Mouse (Mus musculus) spleen, postnatal 14 days (tissue): ENCODE data around the gene Pbx2.
"Not testable (repeated sequence)": the region's sequence is repeated elsewhere in the genome, so short reads cannot be mapped to it uniquely, and the experiment has no call there.

Experiments
- DNase-seq, 2 experiments: peaks; one replicate each; pipeline ENCODE4 v3.0.0; 2021 to 2022; ENCODE audit warnings: low spot score in 2 of 2

Pbx2 gene

DNA sequence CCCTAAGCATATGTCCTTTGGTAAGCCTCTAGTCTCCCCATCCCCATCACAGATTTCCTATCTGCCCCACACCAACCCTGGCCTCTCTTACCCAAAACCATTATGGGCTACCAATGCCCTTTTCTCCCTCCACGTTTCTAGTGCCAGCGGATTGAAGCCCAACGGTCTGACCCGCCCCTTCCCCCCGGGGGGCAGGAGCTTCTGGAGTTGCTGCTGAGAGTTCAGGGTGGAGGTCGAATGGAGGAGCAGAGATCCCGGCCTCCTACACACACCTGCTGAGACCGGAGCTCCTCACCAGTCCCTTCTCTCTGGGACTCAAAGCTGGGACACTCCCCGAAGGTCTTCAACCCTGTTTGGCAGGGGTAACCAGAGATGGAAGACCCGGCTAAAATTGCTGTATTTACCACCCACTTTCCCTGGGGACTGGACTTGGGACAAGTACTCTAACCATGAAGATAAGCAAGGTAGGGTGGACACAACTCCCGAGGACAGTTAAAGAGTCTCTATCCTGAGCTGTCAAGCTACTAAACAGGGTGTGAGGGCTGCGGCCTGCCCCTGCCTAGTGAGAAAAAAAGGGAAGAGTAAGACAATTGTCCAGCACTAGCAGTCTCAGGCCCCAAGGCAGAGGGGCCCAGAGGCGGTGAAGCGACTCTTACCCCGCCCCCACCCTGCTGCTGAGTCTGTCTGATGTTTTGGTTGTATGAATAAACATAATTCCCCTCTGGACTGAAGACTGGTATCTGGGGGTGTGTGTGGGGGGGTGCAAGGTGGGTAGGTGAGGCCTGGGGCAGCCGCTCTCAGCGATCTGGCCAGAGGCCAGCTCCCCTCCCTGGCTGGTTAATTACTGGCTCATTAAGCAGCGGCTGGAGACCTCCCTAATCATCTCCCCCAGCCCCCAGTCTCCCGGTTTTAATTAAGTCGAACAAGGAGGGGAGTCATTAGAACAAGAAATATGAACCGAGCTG is at the start of gene Pbx2:
Gene Pbx2 (plus strand): TSS at position 238 of the 965 bp plus-strand sequence.
- DNase-seq, result no peak

DNA sequence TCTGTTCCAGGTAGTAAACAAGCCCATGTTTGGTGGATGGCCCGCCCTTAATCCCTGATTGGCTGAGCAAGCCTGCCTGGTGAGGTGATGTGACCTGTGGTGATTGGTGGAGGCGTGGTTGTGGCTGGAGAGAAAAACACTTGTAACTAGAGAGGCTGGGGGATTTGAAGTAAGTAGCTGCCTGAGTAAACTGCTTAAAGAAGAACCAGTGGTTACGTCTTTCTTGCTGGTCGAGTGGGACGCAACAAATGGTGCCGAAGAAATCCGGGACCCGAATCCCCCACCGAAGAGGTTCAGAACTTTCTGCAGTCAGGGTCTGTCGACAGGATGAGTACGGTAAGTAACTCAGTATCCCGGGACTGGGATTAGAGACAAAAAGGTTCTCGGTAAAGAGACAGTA is 47.5 kb upstream of the Pbx2 start:
- not testable (repeated sequence) for DNase-seq

DNA sequence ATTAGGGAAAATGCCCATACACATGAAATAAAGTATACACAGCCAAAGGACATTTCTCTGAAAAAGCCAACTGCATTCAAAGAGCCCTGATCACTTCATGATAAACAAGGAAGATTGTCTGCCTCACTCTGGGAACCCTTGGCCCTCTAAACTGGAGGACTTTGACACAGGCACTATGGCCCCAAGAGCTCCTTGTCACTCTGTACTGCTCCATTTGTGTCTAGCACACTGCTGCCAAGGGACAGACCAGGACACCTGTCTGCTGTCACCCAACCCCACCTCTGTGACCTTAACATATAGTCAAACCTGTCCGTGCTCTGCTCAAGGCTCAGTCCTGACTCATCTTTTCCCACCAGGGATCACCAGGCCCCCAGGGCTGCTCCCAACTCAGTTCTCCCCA is 44.3 kb upstream of the Pbx2 start:
- no peak for DNase-seq

DNA sequence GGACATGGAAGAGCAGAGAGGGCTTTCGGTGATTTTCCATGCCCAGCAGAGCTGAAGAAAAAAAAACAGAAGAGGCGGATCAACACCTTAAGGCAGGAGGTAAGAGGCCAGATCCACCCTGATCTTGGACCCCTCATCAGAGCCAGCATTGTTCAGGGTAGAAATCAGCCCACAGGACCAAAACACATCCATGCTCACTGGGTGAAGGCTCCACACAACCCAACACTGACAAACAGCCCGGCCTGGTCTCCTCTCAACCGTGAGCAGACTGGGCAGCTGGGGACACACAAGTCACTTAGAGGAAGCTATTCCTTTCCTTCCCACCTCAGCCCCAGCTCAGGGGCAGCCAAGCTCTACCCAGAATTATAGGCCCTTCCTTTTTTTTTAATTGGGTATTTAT is 43.5 kb upstream of the Pbx2 start:
- DNase-seq, result no peak

DNA sequence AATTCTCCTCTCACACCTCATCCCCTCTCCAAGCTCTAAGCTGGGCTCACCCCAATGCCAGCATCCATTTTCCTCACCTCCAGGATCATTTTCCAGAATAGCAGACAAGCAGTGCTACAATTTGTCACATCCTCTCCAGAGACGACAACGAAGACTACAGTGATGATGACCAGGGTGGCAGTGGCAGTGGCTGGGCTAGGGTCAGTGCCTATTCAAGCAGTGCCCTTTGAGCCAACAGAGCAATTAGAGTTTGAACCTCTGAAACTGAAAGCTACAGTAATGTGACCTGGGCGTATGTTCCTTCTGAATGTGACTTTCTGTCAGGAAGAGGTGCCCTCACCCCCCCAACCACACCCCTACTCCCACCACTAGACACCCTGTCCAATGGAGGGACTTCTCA is 41.9 kb upstream of the Pbx2 start:
- no peak for DNase-seq

DNA sequence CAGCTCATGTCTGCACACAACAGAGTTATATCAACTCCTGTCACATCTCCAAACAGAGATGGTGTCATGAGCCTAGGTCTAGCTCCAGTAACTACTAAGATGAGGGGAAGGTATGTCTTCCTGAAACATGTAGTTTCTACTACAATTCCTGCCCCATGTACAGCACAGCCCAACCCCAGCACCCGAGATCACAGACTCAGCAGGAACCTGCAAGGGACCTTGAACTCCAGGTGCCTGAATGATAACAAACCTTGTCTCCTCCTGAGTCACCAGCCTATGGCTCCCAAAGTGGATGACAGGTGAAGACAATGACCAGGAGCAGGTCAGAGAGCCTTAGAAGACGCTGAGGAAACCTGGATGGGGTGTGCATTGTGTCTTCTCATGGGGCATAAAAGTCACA is 41.2 kb upstream of the Pbx2 start:
- DNase-seq, result no peak

DNA sequence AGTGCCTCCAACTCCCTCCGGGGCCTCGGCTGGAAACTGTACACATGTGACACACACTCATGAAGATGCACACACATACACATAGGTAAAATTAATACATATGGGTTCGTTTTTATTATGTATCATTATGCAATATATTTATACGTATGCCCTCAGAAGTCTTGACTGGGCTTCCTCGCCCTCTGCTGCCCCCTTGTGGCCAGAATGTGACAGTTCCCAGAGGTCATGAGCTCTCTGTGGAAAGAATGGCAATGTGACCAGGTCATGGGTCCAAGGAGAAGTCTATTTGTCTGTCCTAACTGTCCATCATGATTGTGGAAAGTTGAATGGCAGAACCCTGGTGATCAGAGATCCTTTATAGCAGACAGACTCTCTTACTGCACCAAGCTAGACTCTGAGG is 35.6 kb upstream of the Pbx2 start:
- DNase-seq, result peak; percentile 59 to 78

DNA sequence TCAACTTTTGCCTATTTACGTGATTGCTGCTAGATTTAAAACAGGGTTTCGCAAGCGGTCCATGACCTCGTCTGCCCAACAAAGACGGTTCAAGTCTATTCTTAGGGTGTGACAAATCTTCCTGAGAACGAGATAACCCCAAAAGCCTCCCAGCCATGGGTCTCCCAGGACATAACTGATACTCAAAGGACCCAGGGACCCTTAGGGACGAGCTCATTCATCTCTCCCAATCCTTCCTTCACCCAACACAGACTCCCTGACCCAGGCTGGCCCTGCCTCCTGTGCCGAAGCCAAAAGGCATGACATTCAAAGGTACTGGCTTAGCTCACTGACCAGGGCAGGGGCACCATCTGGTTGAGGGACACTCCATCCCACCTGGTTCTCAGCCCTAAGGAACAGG is 34.7 kb upstream of the Pbx2 start:
- no peak for DNase-seq

DNA sequence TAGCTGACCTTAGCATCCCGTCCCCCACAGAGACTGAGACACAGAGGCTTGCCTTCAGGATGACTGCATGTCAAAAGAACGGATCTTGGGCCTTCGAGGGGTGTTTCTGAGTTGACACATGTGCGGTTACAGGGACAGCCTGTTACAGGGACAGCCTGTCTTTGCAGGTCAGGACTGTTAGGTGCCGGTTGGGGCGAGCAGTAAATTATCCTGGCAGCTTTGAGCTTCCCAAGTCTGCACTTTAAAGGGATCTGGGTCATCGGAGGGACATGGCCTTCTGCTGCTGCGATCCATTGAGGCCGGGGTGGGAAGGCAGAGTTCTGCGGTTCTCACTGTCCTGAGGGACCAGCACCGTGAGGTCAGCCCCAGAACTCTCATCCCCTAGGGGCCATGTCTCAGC is 33.7 kb upstream of the Pbx2 start:
- no peak for DNase-seq

DNA sequence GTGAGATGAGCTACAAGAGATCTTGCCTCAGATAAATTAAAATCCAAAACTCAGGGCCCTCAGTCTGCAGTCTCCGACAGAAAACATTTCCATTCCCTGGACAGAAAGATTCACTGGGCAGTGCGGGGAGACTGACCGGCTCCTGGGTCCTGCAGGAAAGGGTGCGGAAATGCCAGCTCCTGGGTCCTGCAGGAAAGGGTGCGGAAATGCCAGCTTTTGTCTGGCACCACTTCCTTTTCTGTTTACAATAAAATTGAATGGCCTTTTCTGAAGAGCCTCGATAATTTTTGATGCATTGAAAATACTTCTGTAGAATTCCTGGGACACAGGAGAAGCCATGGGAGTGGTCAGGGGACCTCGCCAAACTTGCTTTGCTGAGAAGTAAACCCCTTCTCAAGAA is 31.9 kb upstream of the Pbx2 start:
- no peak for DNase-seq

DNA sequence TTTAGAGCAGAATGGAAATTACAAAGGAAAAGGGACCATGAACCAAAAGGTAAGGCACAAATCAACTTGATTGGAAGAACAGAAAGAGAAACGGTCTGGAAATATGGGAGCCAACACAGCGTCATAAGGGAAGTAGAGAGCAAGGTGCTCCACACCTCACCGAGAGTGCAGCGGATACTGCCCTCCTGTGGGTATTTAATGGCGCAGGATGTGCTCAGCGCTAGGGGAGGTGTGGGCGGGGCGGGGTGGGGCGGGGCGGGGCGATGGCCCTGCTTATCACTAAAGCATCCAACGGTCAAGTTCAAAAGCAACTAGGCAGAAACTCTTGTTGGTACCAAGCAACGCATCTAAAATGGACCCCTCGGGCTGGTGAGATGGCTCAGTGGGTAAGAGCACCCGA is 31.2 kb upstream of the Pbx2 start:
- no peak for DNase-seq

DNA sequence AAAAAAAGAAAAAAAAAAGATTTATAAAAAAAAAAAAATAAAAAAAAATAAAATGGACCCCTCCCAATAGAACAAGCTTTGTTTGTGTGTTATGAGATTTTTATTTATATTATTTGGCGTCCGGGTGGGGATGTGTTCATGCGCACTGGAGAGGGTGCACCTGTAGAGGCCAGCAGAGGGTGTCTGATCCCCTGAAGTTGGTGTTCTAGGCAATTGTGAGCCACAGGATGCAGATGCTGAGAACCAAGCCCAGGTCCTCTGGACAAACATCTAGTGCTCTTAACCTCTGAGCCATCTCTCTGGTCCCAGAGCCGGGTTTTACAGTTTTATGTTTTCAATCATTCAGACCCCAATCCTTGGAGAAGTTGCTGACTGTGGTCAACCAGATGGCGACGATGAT is 30.6 kb upstream of the Pbx2 start:
- no peak for DNase-seq

DNA sequence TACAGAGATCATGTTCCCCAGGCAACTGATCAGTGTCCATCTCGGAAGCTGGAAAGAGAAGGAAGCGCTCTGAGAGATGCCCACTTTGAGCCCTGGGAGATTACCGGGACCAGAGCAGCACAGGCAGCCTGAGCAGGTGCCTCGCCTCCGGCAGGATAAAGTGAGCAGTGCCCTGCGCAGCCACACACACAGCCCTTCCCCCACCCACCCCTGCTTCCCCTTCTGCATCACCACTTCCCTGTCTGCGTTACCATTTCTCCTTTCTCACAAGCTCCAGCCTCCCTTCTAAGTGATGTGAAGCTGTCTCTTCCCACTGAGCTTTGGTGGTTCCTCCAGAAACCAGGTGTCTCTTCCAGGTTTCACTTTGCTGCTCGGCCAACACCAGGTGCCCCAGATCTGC is 29.9 kb upstream of the Pbx2 start:
- no peak for DNase-seq

DNA sequence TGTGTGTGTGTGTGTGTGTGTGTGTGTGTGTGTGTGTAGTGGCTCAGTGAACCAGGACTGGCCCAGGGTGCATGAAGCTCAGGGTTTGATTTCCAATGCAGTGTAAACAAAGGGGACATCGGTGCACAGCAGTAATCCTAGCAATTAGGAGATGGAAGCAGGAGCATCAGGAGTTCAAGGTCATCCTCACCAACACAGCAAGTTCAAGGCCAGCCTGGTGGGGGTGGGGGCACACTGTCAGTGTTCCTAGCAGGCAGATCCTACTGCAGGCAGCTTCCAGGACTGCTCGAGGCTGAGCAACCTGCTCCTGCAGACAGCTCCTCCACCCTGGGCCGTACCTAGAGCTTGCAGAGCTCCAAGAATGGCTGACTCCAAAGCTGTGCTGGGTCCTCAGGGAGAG is 28.5 kb upstream of the Pbx2 start:
- no peak for DNase-seq

DNA sequence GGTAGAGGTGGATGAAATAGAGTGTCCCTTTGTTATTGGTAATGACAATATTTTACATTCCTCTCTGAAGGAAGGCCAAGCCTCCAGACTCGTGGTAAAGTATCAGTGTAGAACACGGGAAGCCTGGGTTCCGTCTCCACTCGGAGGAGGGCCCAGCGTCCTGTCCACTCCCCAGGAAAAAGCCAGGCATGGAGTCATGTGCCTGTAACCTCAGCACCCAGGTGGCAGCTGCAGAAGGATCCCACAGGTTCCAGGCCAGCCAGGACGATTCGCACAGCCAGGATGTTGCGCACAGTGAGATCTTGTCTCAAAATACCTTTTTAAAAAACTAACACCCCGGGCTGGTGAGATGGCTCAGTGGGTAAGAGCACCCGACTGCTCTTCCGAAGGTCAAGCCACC is 27.7 kb upstream of the Pbx2 start:
- DNase-seq, result no peak

DNA sequence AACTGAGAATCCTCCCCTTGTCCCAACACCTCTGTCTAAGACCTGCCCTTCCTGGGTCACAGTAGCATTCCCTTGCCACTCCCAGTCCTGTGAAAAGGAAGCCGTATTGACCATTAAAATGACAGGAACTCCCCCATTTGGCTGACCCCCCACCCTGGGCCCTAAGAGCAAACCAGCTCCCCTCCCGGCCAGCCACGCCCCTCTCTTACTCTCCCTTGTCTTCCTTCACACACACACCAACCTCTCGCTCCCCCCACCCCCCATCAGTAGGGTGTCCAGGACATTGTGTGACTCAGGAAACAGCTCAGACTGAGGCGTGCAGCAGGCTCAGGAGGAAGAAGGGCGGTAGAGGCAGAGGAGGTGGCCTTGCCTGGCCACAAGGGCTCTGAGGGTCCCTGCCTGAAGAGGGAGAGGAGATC is 27.1 kb upstream of the Pbx2 start, which contains the start of gene Notch4:
Gene Notch4 (plus strand): TSS at position 266 of the 419 bp plus-strand sequence.
- DNase-seq, result no peak

DNA sequence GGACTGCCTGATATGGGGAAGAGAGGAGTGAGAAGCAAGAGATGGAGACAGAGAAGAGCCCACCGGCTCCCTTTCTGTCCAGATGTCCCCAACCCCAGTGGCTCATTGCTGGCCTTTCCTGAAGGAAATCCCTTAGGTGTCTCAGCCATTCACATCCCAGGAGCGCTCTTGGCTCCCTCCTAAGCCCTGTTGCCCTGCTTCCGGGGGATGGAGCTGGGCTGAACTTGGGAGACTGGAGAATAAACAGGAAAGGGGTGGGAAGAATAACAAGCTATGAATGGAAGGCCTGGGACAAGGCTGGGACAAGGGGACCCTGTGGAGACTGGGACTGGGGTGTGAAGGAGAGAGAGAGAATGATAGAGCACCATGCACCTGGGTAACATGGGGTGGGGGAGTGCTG is 26.3 kb upstream of the Pbx2 start:
- no peak for DNase-seq

DNA sequence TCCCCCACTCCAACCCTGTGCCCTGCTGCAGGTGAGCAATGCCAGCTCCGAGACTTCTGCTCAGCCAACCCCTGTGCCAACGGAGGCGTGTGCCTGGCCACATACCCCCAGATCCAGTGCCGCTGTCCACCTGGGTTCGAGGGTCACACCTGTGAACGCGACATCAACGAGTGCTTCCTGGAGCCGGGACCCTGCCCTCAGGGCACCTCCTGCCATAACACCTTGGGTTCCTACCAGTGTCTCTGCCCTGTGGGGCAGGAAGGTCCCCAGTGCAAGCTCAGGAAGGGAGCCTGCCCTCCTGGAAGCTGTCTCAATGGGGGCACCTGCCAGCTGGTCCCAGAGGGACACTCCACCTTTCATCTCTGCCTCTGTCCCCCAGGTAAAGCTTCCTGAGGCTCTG is 23.8 kb upstream of the Pbx2 start:
- no peak for DNase-seq

DNA sequence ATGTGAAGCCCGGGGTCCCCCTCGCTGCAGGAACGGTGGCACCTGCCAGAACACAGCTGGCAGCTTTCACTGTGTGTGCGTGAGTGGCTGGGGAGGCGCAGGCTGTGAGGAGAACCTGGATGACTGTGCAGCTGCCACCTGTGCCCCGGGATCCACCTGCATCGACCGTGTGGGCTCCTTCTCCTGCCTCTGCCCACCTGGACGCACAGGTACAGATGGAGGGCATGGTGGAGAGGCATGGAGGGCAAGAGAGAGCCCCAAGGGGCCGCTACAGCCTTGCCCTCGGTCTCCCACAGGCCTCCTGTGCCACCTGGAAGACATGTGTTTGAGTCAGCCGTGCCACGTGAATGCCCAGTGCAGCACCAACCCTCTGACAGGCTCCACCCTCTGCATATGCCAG is 22.6 kb upstream of the Pbx2 start:
- DNase-seq, result no peak

DNA sequence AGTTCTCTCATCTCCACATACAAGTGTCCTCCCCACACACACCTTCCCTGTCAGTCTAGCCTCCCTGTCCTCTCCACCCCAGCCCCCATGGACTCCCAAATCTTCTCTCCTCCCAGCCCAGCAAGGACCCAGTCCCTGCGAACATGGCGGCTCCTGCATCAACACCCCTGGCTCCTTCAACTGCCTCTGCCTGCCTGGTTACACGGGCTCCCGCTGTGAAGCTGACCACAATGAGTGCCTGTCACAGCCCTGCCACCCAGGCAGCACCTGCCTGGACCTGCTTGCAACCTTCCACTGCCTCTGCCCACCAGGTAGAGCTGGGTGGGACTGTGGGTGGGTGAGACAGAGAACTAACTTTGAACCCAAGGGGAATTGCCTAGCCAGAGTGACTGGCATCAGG is 21.1 kb upstream of the Pbx2 start:
- DNase-seq, result no peak

DNA sequence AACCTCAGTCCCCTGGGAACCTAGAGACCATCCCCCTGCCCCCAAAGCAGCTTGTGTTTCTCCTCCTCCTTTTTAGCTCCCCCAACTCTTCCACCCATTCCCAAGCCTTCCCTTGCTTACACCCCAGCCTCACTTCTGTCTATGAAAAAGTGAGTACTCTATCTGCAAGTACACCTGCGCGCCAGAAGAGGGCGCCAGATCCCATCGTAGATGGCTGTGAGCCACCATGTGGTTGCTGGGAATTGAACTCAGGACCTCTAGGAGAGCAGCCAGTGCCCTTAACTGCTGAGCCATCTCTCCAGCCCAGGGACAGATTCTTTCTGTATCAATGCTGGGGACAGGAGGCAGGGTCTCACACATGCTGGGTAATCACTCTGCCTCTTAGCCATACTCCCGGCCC is 19.2 kb upstream of the Pbx2 start:
- DNase-seq, result no peak

DNA sequence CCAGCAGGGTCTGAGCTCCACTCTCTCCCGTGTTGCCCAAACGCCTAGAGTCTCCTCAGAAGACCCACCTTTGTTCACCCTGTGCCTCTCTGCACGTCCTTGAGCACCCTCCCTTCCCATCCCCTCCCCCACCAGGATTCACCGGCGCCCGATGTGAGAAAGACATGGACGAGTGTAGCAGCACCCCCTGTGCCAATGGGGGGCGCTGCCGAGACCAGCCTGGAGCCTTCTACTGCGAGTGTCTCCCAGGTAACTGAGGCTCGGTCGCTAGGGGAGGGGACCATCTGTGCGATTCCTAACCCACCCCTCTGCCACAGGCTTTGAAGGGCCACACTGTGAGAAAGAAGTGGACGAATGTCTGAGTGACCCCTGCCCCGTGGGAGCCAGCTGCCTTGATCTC is 18.7 kb upstream of the Pbx2 start:
- no peak for DNase-seq

DNA sequence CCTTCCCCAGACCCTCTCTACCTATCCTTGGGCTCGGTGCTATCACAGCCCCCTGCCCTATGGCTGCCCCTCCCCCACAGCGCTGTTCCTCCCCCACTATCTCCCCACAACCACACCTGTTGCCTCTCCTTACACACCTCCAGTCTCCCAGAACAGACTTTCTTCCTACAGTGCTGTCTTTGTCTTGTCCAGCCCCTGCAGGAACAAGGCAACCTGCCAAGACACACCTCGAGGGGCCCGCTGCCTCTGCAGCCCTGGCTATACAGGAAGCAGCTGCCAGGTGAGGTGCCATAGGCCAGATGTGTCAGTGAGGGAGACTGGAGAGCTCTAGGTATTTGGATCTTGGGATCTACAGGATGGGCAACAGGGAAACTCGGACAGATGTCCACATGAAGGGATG is 14.5 kb upstream of the Pbx2 start:
- DNase-seq, result no peak

DNA sequence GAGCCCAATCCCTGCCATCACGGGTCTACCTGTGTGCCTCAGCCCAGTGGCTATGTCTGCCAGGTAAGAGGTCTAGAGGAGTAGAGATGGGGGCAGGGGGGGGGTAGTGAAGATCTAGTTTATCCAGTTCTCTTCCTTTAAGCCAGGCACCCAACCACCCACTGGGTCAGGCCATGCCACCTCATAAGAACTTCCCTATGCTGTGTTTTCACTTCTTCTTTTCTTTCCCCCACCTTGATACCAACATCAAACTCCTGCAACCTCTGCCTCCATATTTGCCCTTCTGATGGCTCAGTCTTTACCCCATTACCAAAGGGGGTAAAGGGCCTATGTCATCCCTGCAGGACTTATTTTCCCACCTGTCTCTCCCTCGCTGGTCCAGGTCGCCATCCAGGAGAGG is 13.0 kb upstream of the Pbx2 start:
- DNase-seq, result no peak
